Mouse (Mus musculus) embryonic facial prominence, embryonic 14.5 days (tissue): ENCODE data around the gene Zar1l. TPM values are rescaled to one million over a fixed set of nuclear protein-coding genes. Genes with fewer than 3 reads are reported as not detected.

Experiments used
- ATAC-seq: fragments of 200-750 bp; cut with Nextera tagmentation; 2 replicates; pipeline ENCODE4 v1.8.0; 2017; ENCODE audit warnings: low read depth, moderate number of reproducible peaks, moderate TSS enrichment
- DNase-seq: peaks from one replicate; pipeline ENCODE4 v3.0.0-alpha.2; 2015; ENCODE audit warnings: low spot score
- H3K27ac ChIP-seq: fragments of 300-500 bp; sonication (generic); replicated peaks from 2 replicates; pipeline ENCODE4 v1.5.1; 2014; ENCODE audit warnings: low read depth, mild to moderate bottlenecking, low read length, moderate library complexity
- H3K27me3 ChIP-seq: fragments of 300-500 bp; sonication (generic); replicated peaks from 2 replicates; pipeline ENCODE4 v1.6.1; 2014; ENCODE audit warnings: low read length; ENCODE audit not compliant: control insufficient read depth, insufficient read depth
- H3K36me3 ChIP-seq: fragments of 300-500 bp; sonication (generic); 2 replicates; pipeline ENCODE4 v1.6.1; 2014; ENCODE audit warnings: low read length, mixed read lengths; ENCODE audit not compliant: control insufficient read depth, insufficient read depth
- H3K4me1 ChIP-seq: fragments of 300-500 bp; sonication (generic); 2 replicates; pipeline ENCODE4 v1.6.1; 2014; ENCODE audit warnings: antibody characterized with exemption, low read length; ENCODE audit not compliant: control insufficient read depth, insufficient read depth
- H3K4me2 ChIP-seq: fragments of 300-500 bp; sonication (generic); 2 replicates; pipeline ENCODE4 v1.6.1; 2014; ENCODE audit warnings: low read depth, mild to moderate bottlenecking, low read length, moderate library complexity, mixed read lengths
- H3K4me3 ChIP-seq: fragments of 300-500 bp; sonication (generic); 2 replicates; pipeline ENCODE4 v1.5.1; 2014; ENCODE audit warnings: low read depth, mild to moderate bottlenecking, low read length
- H3K9ac ChIP-seq: fragments of 300-500 bp; sonication (generic); 2 replicates; pipeline ENCODE4 v1.6.1; 2014; ENCODE audit warnings: low read depth, mild to moderate bottlenecking, low read length, moderate library complexity, mixed read lengths
- H3K9me3 ChIP-seq: fragments of 300-500 bp; sonication (generic); 2 replicates; pipeline ENCODE4 v1.6.1; 2016; ENCODE audit warnings: low read length; ENCODE audit not compliant: control insufficient read depth
- WGBS: fragments of 180-500 bp; shearing (Covaris S2); extraction: QIAGEN DNeasy Blood & Tissue Kit; methylation state at CpG from one replicate; pipeline ENCODE4 v1.1.7; 2014; 5-methylcytosine and 5-hydroxymethylcytosine counted together
- polyA plus RNA-seq: library from polyadenylated mRNA; unstranded; fragments of >200 nt; fragmentation: Nextera tagmentation; extraction: Ambion mirVana; gene quantifications from 2 replicates; pipeline ENCODE4 v1.2.1, GENCODE M21; 2014

Gene Zar1l
- polyA plus RNA-seq, 1 experiment from 2014 or later = not detected

- ATAC-seq (no peak), DNase-seq (no peak)
- Histone ChIP-seq H3K4me2 (no peak overlapping the region), H3K9me3 (peaks cover 8% of the 10 kb centered on the region; the same call in 1 of the 2 replicates), H3K4me3 (no peak overlapping the region), H3K9ac (no peak overlapping the region), H3K27me3 (no peaks in the 10 kb centered on the region), H3K27ac (no peak overlapping the region), H3K4me1 (no peaks in the 10 kb centered on the region), H3K36me3 (peaks cover 22% of the 10 kb centered on the region)
- 89% methylated on average over 2 of the region's 2 CpGs for WGBS
Measured at GRCm38 (mm10) chr5:150543184-150543583, 25.2 kb upstream of the Zar1l start.

- H3K4me2 ChIP-seq = no peak overlapping the region
- no peak for ATAC-seq
- WGBS = 94% methylated on average over 1 of the region's 1 CpGs
Measured at GRCm38 (mm10) chr5:150541302-150541701, 23.3 kb upstream of the Zar1l start.

GRCm38 (mm10) chr5:150525239-150525638 is 7.3 kb upstream of the Zar1l start:
- H3K27me3 ChIP-seq = no peaks in the 10 kb centered on the region
- H3K4me3 ChIP-seq = no peak overlapping the region
- DNase-seq (no peak), ATAC-seq (no peak)
- no peak overlapping the region for H3K4me2 ChIP-seq
- no peaks in the 10 kb centered on the region for H3K9me3 ChIP-seq
- 0 out of 2 replicates have a peak, but pooled peaks cover 5% of the 10 kb centered on the region for H3K36me3 ChIP-seq
- 85% methylated on average over 2 of the region's 2 CpGs for WGBS
- H3K9ac ChIP-seq = no peak overlapping the region
- 0 out of 2 replicates have a peak, but pooled peaks cover 7% of the 10 kb centered on the region for H3K4me1 ChIP-seq
- no peak overlapping the region for H3K27ac ChIP-seq

More at GRCm38 (mm10) chr5:150541302-150541701, 23.3 kb upstream of the Zar1l start:
- Histone ChIP-seq H3K27me3 (no peaks in the 10 kb centered on the region), H3K36me3 (peaks cover 39% of the 10 kb centered on the region), H3K9ac (no peak overlapping the region), H3K27ac (no peak overlapping the region), H3K9me3 (peaks cover 8% of the 10 kb centered on the region; the same call in 1 of the 2 replicates), H3K4me3 (no peak overlapping the region), H3K4me1 (no peaks in the 10 kb centered on the region)
- DNase-seq = no peak

- peak overlapping the region; percentile 70 for H3K4me2 ChIP-seq
- H3K4me3 ChIP-seq = peak overlapping the region; percentile 87
- 0 out of 2 replicates have a peak, but pooled peaks cover 7% of the 10 kb centered on the region for H3K4me1 ChIP-seq
- peak overlapping the region; percentile 83 for H3K27ac ChIP-seq
- ATAC-seq (no peak; the same call in 1 of the 2 replicates), DNase-seq (no peak)
- WGBS = 8% methylated on average over 10 of the region's 11 CpGs
- no peaks in the 10 kb centered on the region for H3K36me3 ChIP-seq
- peak overlapping the region; percentile 91 for H3K9ac ChIP-seq
- no peaks in the 10 kb centered on the region for H3K9me3 ChIP-seq
- no peaks in the 10 kb centered on the region for H3K27me3 ChIP-seq
Measured at GRCm38 (mm10) chr5:150522867-150523234, 4.9 kb upstream of the Zar1l start.

- WGBS = 12% methylated on average over 29 of the region's 63 CpGs
- Histone ChIP-seq H3K27me3 (no peaks in the 10 kb centered on the region), H3K9ac (peak within 1 kb of the TSS; percentile 91), H3K27ac (peak within 1 kb of the TSS; percentile 83), H3K4me3 (peak within 1 kb of the TSS; percentile 87), H3K4me2 (peak within 1 kb of the TSS; percentile 70), H3K36me3 (no peaks in the 10 kb centered on the region), H3K9me3 (no peaks in the 10 kb centered on the region), H3K4me1 (0 out of 2 replicates have a peak, but pooled peaks cover 7% of the 10 kb centered on the region)
- peak; percentile 92 for ATAC-seq
- DNase-seq = peak; percentile 93
Measured at GRCm38 (mm10) chr5:150521937-150522866, 4.2 kb upstream of the Zar1l start, which contains the start of gene Brca2. Gene Brca2 (plus strand): TSS chr5:150522630.

GRCm38 (mm10) chr5:150519551-150519950 is 1.6 kb upstream of the Zar1l start:
- no peak overlapping the region for H3K4me3 ChIP-seq
- ATAC-seq (no peak), DNase-seq (peak; percentile 10)
- H3K27ac ChIP-seq = no peak overlapping the region
- H3K9ac ChIP-seq = no peak overlapping the region
- no peaks in the 10 kb centered on the region for H3K27me3 ChIP-seq
- H3K4me2 ChIP-seq = no peak overlapping the region
- H3K9me3 ChIP-seq = no peaks in the 10 kb centered on the region
- no peaks in the 10 kb centered on the region for H3K36me3 ChIP-seq
- 0 out of 2 replicates have a peak, but pooled peaks cover 7% of the 10 kb centered on the region for H3K4me1 ChIP-seq
- 93% methylated on average over 1 of the region's 1 CpGs for WGBS

- H3K9ac ChIP-seq = no peak overlapping the region
- H3K27me3 ChIP-seq = no peaks in the 10 kb centered on the region
- WGBS = 88% methylated on average over 1 of the region's 1 CpGs
- no peak overlapping the region for H3K4me2 ChIP-seq
- DNase-seq (no peak), ATAC-seq (no peak)
- no peaks in the 10 kb centered on the region for H3K36me3 ChIP-seq
- H3K4me3 ChIP-seq = no peak overlapping the region
- H3K9me3 ChIP-seq = no peaks in the 10 kb centered on the region
- H3K4me1 ChIP-seq = no peaks in the 10 kb centered on the region
- no peak overlapping the region for H3K27ac ChIP-seq
Measured at GRCm38 (mm10) chr5:150514027-150514426, 3.9 kb downstream of the Zar1l start.

GRCm38 (mm10) chr5:150513264-150513663 is 4.7 kb downstream of the Zar1l start:
- H3K9ac ChIP-seq = no peak overlapping the region
- H3K9me3 ChIP-seq = no peaks in the 10 kb centered on the region
- 78% methylated on average over 4 of the region's 4 CpGs for WGBS
- DNase-seq = no peak
- no peak overlapping the region for H3K4me2 ChIP-seq
- H3K27ac ChIP-seq = no peak overlapping the region
- no peak overlapping the region for H3K4me3 ChIP-seq
- H3K4me1 ChIP-seq = no peaks in the 10 kb centered on the region
- H3K27me3 ChIP-seq = no peaks in the 10 kb centered on the region
- ATAC-seq = no peak
- no peaks in the 10 kb centered on the region for H3K36me3 ChIP-seq
